Mouse (Mus musculus): ENCODE measurements at regions not wholly inside any gene's neighbourhood (a gene's known extent, or its start where the extent isn't known, plus 50 kb on each side); places are given as distances from the start of the nearest gene placed in this dataset.

DNA sequence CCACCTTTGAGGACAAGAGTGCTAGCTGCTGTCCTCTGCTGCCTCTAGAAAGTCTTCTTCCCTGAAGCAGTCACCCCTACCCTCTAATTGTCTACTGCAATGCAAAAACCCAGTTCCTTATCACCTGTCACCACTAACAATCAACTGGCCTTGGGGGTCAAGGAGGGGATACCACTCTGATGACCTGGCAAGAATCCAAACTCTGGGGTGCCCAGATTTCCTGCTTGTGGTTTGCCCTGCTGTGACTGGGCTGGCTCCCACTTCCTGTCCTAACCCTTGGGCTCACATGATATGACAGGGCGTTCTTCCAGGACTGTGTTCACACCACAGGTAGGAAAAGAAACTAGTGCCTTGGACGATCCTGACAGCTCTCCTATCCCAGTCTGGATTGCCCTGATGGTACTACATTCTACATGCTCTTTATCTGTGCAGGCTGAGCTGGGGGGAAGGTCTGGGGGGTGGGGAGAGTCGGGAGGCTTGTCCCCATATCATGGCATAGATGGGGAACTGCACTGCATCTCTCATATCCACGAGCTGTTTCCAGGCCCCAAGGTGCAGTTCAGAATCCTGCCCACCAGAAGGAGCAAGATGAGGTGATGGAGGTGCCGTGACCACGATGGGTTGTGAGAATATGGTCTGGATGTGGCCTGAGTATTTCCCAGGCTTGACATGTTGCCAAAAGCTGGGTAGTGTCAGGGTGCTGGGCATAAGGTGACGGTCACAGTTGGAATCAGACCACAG, 81.0 kb downstream of the Maf start:
- no peak for TF ChIP-seq GATA4 (IDR thresholded peaks at IDR 0.05; ENCODE audit: insufficient replicate concordance, low read length)

DNA sequence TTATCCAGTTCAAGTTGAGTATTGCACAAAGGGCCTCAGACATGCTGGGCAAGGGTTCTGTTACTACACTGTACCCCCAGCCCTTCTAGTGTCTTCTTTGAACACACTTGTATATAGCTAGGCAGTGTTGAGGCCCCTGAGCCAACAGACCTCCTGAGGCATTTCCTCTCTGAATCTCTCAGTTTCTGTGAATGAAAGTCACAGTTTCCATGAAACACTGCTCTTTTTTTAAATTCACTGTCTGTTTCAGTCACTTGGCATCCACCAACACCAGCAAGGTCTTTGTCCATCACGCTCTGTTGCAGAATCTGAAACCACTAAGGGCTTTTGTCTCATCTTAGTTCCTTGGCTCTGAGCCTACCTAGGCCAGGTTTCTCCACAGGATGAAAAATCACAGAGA, 82.5 kb downstream of the Maf start:
- no peak for TF ChIP-seq GATA4 (IDR thresholded peaks at IDR 0.05; ENCODE audit: insufficient replicate concordance, low read length)

GRCm38 (mm10) chr8:115618049-115618760, 89.4 kb downstream of the Maf start:
- no peak for TF ChIP-seq GATA4 (IDR thresholded peaks at IDR 0.05; ENCODE audit: insufficient replicate concordance, low read length)

- TF ChIP-seq GATA4 (IDR thresholded peaks at IDR 0.05; ENCODE audit: insufficient replicate concordance, low read length), result no peak
Measured at GRCm38 (mm10) chr8:115616871-115617605, 90.6 kb downstream of the Maf start.

DNA sequence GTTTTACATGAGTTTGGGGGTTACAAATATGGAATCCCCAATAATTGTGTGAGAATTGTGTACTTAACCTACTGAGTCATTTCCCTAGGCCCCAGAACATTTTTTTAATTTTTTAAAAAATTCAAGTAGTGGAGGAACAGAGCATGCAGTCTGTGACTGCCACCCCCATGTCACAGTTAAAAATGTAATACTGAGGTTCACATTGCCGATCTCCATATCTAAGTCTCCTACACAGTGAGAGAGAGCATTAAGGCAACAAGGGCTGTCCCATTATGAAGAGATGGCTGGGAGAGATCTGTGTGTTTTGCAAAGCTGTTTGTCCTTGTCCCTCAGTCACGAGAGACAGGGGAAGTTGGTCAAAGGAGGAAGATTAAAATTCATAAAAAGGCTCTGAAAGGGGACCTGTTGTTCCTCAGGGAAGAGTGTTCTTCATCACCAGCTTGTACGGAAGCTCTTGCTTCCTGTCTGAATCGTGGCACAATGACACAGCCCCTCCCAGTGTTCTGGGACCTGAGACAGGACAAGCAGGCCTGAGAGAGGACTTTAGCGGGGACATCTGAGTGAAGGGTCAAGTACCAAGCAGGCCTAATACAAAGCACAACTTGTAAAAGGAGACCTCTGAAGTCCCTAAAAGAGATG, 93.5 kb downstream of the Maf start:
- TF ChIP-seq GATA4 (IDR thresholded peaks at IDR 0.05; ENCODE audit: insufficient replicate concordance, low read length), result peak; percentile 71; the same call in 1 of the 2 replicates

GRCm38 (mm10) chr8:115612119-115612518, 95.5 kb downstream of the Maf start:
- TF ChIP-seq GATA4 (IDR thresholded peaks at IDR 0.05; ENCODE audit: insufficient replicate concordance, low read length), result no peak

GRCm38 (mm10) chr8:115599771-115600170, 107.8 kb downstream of the Maf start:
- TF ChIP-seq GATA4 (IDR thresholded peaks at IDR 0.05; ENCODE audit: insufficient replicate concordance, low read length), result no peak

DNA sequence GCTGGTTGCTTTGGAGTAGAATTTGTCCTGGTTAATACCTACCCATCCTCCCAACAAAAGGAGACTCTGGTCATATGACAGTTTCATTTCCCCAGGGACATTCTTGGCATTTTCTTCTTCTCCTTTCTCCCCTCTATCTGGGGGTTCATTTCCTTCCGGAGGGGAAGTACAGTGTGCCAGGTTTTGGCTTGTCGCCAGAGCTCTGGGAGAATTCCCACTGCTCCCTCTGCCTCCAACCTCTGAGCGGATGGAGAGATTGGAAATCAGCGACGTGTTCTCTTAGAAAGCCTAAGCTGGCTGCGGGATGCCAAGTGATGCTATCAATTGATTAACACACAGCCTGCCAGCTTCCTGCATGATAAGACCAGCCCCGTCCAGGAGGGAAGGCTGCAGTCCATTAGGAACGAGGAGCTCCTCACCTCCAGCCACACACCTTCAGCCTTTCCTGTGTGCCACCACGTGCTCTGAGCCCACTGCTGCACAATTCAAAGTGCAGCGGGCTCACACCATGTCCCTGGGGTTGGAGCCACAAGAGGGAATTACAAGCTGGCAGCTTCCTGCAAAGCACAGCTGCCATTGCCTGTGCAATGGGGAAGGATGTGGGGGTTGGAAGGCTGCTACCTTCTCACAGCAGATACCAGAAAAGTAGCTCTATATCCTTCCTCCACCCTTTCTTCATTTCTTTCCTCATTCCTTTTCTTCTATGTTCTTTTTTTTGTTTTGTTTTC, 110.2 kb downstream of the Maf start:
- no peak for TF ChIP-seq GATA4 (IDR thresholded peaks at IDR 0.05; ENCODE audit: insufficient replicate concordance, low read length)

- no peak for TF ChIP-seq GATA4 (IDR thresholded peaks at IDR 0.05; ENCODE audit: insufficient replicate concordance, low read length)
Measured at GRCm38 (mm10) chr8:115589721-115590120, 117.9 kb downstream of the Maf start.

GRCm38 (mm10) chr8:115589076-115589475, 118.5 kb downstream of the Maf start:
- TF ChIP-seq GATA4 (IDR thresholded peaks at IDR 0.05; ENCODE audit: insufficient replicate concordance, low read length), result peak; percentile 26; the same call in 1 of the 2 replicates

DNA sequence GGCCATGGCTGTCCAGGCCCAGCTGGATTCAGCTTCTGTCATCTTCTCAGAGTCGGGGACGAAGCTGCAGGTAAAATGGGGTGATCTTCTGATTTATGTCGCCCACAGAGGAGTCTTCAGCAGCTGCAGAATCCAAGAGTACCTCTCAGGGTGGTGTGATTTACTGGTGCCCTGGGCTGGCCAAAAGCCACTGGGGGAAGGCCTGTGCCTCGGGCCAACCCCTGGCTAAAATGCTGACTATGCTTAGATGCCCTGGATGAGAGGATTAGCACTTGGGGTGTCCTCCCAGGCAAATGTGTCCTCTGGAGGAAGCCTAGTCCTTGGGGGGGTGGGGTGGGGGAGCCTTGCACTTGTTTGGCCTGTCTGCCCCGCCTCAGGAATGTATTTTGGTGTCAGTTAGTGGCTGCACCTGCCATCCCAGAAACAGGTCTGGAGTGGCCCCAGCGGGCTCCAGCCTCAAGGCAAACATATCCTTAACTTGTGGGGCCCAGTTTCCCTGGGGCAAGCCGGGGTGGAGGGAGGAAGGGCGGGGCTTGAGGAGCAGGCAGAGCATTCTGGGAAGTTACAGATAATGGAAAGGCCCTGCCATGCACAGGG, 123.2 kb downstream of the Maf start:
- no peak for TF ChIP-seq GATA4 (IDR thresholded peaks at IDR 0.05; ENCODE audit: insufficient replicate concordance, low read length)

- TF ChIP-seq GATA4 (IDR thresholded peaks at IDR 0.05; ENCODE audit: insufficient replicate concordance, low read length), result no peak
Measured at GRCm38 (mm10) chr8:115583221-115583620, 124.4 kb downstream of the Maf start.

GRCm38 (mm10) chr8:115581940-115582517, 125.6 kb downstream of the Maf start:
- TF ChIP-seq GATA4 (IDR thresholded peaks at IDR 0.05; ENCODE audit: insufficient replicate concordance, low read length), result peak; percentile 71; the same call in 1 of the 2 replicates

DNA sequence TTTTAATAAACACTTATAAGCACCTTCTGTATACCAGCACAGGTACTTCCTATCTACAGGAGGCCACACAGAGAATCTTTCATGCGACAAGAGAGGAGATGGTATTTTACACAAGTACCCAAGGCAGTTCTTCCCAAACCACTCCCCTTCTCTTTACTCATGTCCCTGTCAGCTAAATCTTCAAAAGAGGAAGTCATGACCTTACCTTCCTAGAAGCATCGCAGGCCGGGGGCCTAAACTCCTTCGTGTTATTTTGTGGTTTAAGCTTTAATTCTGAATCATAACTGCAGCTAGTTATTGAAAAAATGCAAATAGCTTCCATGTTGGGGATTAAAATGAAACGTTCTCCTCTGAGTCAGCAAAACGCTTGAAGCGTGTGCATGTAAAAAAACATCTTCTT, 139.2 kb downstream of the Maf start:
- TF ChIP-seq GATA4 (IDR thresholded peaks at IDR 0.05; ENCODE audit: insufficient replicate concordance, low read length), result no peak

All from liver, adult (tissue).